Mouse (Mus musculus) stomach, postnatal 0 days (tissue): Measurements from ENCODE around the gene Cisd3.

ENCODE experiments used
- CTCF ChIP-seq: IDR thresholded peaks from 2 replicates; pipeline ENCODE4 v1.5.1; 2016; ENCODE audit warnings: antibody characterized with exemption, low read depth, mild to moderate bottlenecking, moderate library complexity
- EP300 ChIP-seq: optimal IDR thresholded peaks from 2 replicates; pipeline ENCODE3; 2016; ENCODE audit warnings: antibody characterized with exemption

- TF ChIP-seq CTCF (no peak), EP300 (no peak)
These were observed 3.0 kb upstream of the Cisd3 start for GRCm38 (mm10) chr11:97682504-97683055.
